Mouse (Mus musculus) intestine, embryonic 16.5 days (tissue): ENCODE results near the gene Srsf4. TPM values are rescaled to one million over a fixed set of nuclear protein-coding genes. Genes with fewer than 3 reads are reported as not detected.
A peak's percentile ranks its signal among the peaks of the same experiment; 100 is the strongest.

Experiments
- ATAC-seq: fragments of 200-750 bp; cut with Nextera tagmentation; 2 replicates; pipeline ENCODE4 v1.8.0; 2017; ENCODE audit warnings: moderate TSS enrichment, moderate library complexity
- H3K27ac ChIP-seq: fragments of 300-500 bp; sonication (generic); 2 replicates; pipeline ENCODE4 v1.5.1; 2014; ENCODE audit warnings: mild to moderate bottlenecking, low read length
- H3K27me3 ChIP-seq: fragments of 300-500 bp; sonication (generic); replicated peaks from 2 replicates; pipeline ENCODE4 v1.6.1; 2014; ENCODE audit warnings: low read length, control low read depth, mixed read lengths; ENCODE audit not compliant: control insufficient read depth, insufficient read depth
- H3K36me3 ChIP-seq: fragments of 300-500 bp; sonication (generic); 2 replicates; pipeline ENCODE4 v1.6.1; 2014; ENCODE audit warnings: low read length, control low read depth; ENCODE audit not compliant: control insufficient read depth, insufficient read depth
- H3K4me1 ChIP-seq: fragments of 300-500 bp; sonication (generic); 2 replicates; pipeline ENCODE4 v1.6.1; 2014; ENCODE audit warnings: low read length, control low read depth, mixed read lengths; ENCODE audit not compliant: control insufficient read depth, insufficient read depth
- H3K4me2 ChIP-seq: fragments of 300-500 bp; sonication (generic); 2 replicates; pipeline ENCODE4 v1.6.1; 2014; ENCODE audit warnings: low read depth, low read length, control low read depth
- H3K4me3 ChIP-seq: fragments of 300-500 bp; sonication (generic); 2 replicates; pipeline ENCODE4 v1.5.1; 2014; ENCODE audit warnings: mild to moderate bottlenecking, low read length
- H3K9ac ChIP-seq: fragments of 300-500 bp; sonication (generic); 2 replicates; pipeline ENCODE4 v1.6.1; 2014; ENCODE audit warnings: low read depth, low read length
- H3K9me3 ChIP-seq: fragments of 300-500 bp; sonication (generic); 2 replicates; pipeline ENCODE4 v1.6.1; 2016; ENCODE audit warnings: low read length, control low read depth; ENCODE audit not compliant: control insufficient read depth
- WGBS: fragments of 180-500 bp; shearing (Covaris S2); extraction: QIAGEN DNeasy Blood & Tissue Kit; methylation state at CpG from one replicate; pipeline ENCODE4 v1.1.7; 2014; 5-methylcytosine and 5-hydroxymethylcytosine counted together
- polyA plus RNA-seq: library from polyadenylated mRNA; unstranded; fragments of >200 nt; fragmentation: Nextera tagmentation; extraction: Ambion mirVana; gene quantifications from 2 replicates; pipeline ENCODE4 v1.2.1, GENCODE M21; 2015

Srsf4 gene
- polyA plus RNA-seq, 1 experiment from 2014 or later, result 75.2 TPM

DNA sequence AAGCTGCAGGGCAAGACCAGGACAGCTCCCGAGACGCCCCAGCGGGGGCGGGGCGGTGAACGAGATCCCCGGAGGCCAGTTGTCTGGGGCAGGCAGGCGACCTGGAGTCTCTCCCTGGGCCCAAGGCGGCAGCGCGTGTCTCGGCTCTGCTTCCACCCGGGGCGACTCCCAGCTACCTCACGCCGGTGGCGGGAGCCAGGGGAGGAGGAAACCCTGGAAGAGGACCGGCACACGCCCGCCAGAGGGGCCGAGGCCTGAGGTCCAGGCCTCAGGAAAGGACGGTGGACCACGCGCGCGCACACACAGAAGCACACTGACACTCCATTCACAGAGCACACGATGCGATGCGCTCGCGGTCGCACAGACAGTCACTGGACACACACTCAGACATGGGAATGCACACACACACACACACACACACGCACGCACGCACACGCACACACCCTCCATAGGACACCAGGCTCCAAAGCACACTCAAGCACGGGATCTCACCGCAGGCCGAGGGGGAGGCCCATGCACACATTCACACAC, 37.0 kb upstream of the Srsf4 start:
- peak overlapping the region; percentile 100 for H3K4me2 ChIP-seq
- H3K27ac ChIP-seq, result no peak overlapping the region
- peaks cover 12% of the 10 kb centered on the region; the same call in 1 of the 2 replicates for H3K27me3 ChIP-seq
- peak overlapping the region; percentile 76 for H3K9ac ChIP-seq
- H3K4me3 ChIP-seq, result peak overlapping the region; percentile 71
- WGBS, result 3% methylated on average over 39 of the region's 39 CpGs
- peaks cover 11% of the 10 kb centered on the region for H3K4me1 ChIP-seq
- H3K9me3 ChIP-seq, result no peaks in the 10 kb centered on the region
- H3K36me3 ChIP-seq, result no peaks in the 10 kb centered on the region
- peak; percentile 17; the same call in 1 of the 2 replicates for ATAC-seq

DNA sequence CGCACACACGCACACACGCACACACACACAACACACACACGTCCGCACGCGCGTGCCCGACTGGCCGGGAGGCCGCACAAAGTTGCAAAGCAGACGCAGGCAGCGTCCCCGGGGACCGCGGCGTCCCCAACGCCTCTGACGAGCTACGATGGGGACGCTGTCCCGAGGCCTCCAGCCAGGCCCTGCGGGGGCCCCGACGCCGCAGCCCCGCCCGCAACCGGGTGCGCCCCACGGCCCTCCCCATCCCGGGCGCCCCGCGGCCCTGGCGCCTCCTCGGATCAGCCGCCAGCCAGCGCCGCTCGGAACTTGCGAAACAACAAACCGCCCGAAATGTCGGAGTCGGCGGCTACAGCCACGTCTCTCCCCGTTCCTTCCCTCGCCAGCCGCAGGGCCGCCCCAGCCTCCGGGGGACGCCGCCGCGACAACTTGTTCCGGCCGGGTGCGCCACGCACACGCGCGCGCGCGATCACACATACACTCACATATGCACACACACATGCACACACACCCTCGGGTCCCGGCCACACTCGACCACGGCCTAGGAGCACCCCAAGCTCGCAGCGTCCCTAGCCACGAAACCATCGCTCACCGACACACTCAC, 36.4 kb upstream of the Srsf4 start:
- peak; percentile 21 for ATAC-seq
- WGBS, result under 1% methylated on average over 65 of the region's 76 CpGs
- Histone ChIP-seq H3K27ac (no peak overlapping the region), H3K4me1 (peaks cover 11% of the 10 kb centered on the region), H3K4me3 (peak overlapping the region; percentile 71), H3K9ac (peak overlapping the region; percentile 76), H3K4me2 (peak overlapping the region; percentile 100), H3K27me3 (peaks cover 12% of the 10 kb centered on the region; the same call in 1 of the 2 replicates), H3K36me3 (no peaks in the 10 kb centered on the region), H3K9me3 (no peaks in the 10 kb centered on the region)

DNA sequence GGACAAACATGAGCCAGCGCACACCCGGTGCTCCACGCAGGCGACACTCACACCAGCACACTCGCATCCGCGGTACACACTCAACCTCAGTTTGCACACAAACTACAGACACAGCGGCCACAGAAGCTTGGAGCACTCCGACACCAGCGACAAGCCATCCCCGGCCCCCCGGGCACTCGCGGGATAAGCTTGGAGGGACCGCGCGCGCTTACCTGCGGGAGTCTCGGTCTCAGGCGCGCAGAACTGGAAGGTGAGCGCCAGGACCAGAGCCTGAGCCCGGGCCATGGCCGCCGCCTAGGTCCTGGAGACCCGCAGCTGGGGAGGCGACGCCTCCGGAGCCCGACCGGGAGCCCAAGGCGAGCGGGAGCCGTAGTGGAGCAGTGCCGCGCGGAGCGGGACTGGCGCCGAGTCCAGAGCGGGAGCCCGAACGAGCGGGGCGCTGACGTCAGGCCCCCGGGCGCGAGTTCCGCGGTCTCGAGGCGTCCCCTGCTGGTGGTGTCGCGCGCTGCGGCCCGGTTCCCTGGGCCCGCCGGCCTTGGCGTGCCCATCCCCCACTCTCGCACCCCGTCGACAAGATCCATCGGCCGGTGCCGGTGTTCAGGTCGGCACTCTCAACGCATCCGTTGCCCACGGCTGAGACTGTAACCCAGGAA, 35.4 kb upstream of the Srsf4 start, which contains the start of gene Ptpru:
Gene Ptpru (minus strand): TSS at position 417 of the 653 bp plus-strand sequence.
- H3K9me3 ChIP-seq, result no peaks in the 10 kb centered on the region
- H3K27ac ChIP-seq, result no peak within 1 kb of the TSS
- WGBS, result under 1% methylated on average over 72 of the region's 72 CpGs
- no peaks in the 10 kb centered on the region for H3K36me3 ChIP-seq
- H3K4me1 ChIP-seq, result peaks cover 11% of the 10 kb centered on the region
- peaks cover 12% of the 10 kb centered on the region; the same call in 1 of the 2 replicates for H3K27me3 ChIP-seq
- peak within 1 kb of the TSS; percentile 71 for H3K4me3 ChIP-seq
- H3K4me2 ChIP-seq, result peak within 1 kb of the TSS; percentile 100
- H3K9ac ChIP-seq, result peak within 1 kb of the TSS; percentile 76
- peak; percentile 86 for ATAC-seq

DNA sequence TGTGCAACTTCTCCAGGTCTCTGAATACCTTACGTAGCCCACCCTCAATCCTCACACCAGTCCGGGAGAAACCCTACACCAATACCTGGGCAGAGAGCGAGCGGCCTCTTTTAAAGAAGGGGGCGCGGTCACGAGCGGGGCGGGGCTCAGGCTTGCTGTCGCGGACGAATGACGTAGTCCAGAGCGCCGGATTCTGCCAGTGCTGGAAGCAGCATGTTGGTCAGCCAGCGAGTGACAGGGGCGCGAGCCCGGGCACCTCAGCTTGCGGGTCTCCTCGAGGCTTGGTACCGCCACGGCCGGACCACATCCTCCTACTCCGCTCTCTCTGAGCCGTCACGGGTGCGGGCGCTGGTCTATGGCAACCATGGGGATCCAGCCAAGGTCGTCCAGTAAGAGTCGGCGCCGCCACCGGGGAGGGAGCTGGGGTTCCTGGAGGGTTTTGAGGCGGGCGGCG, 30.1 kb upstream of the Srsf4 start, which contains the start of gene Mecr:
Gene Mecr (plus strand): TSS at position 181 of the 454 bp plus-strand sequence.
- peak within 1 kb of the TSS; percentile 70 for H3K4me2 ChIP-seq
- peaks cover 20% of the 10 kb centered on the region for H3K4me1 ChIP-seq
- ATAC-seq, result peak; percentile 84
- H3K27me3 ChIP-seq, result no peaks in the 10 kb centered on the region; the same call in 1 of the 2 replicates
- H3K27ac ChIP-seq, result no peak within 1 kb of the TSS
- H3K36me3 ChIP-seq, result no peaks in the 10 kb centered on the region
- peak within 1 kb of the TSS; percentile 86 for H3K4me3 ChIP-seq
- H3K9me3 ChIP-seq, result no peaks in the 10 kb centered on the region
- under 1% methylated on average over 37 of the region's 37 CpGs for WGBS
- H3K9ac ChIP-seq, result peak within 1 kb of the TSS; percentile 82

DNA sequence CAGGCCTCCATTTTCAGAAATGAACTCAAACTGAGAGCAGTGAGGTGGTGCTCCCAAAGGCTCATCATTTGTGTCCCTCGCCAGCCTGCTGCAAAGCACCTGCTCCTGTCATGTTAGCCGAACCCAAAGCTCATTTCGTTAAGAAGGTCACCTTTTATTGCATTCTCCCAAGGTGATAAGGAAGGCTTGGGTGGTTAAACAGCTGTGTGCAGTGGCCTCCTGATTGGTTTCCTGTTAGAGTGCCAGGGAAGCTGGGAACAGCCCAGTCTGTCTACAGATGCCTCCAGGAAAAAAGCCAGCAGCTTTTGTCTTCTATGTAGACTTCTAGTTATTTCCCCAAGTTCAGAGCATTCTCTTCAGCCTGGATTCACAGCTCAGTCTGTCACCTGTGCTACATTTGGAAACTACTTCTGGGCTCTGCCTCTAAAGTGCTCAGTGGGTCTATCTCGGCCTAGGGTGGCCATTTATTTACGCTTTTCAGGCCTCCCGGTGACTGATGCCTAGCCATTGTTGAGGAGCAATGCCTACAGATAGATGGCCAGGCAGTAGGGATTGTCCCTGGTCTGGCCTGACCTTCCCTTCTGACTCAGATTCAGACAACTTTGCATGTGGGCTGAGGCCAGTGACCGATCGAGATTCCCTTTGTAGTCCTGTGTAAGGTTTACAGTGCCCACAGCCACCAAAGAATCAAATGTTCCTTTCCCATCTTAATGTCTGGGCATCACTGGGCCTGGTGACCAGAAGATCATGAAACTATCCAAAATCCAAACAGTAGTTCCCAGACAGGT, 27.2 kb upstream of the Srsf4 start:
- peaks cover 19% of the 10 kb centered on the region for H3K4me1 ChIP-seq
- H3K9ac ChIP-seq, result peak overlapping the region; percentile 42; the same call in 1 of the 2 replicates
- 73% methylated on average over 8 of the region's 8 CpGs for WGBS
- peak; percentile 81 for ATAC-seq
- no peaks in the 10 kb centered on the region for H3K36me3 ChIP-seq
- H3K27me3 ChIP-seq, result no peaks in the 10 kb centered on the region
- H3K4me3 ChIP-seq, result no peak overlapping the region
- H3K27ac ChIP-seq, result no peak overlapping the region
- no peak overlapping the region for H3K4me2 ChIP-seq
- no peaks in the 10 kb centered on the region for H3K9me3 ChIP-seq

DNA sequence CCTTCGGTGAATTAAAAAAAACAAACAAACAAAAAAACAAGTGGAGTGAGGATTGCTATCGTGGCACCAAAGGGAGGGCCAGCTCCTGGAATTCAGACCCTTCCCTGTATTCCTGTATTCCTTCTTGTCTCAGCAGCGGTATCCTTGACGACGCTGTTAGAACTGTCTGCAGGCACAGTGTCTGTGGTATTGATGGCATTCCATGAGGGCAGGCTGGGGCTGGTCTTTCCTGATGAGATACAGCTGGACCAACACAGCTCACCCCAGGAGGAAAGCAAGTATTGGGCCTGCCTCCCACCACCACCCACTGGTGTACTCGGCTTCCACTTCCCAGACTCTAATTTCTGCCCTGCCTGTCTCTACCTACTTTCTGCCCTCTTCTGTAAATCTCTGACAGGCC, 25.3 kb upstream of the Srsf4 start:
- Histone ChIP-seq H3K36me3 (no peaks in the 10 kb centered on the region), H3K4me2 (no peak overlapping the region), H3K27ac (no peak overlapping the region), H3K27me3 (no peaks in the 10 kb centered on the region), H3K9me3 (no peaks in the 10 kb centered on the region), H3K9ac (no peak overlapping the region), H3K4me1 (peaks cover 19% of the 10 kb centered on the region), H3K4me3 (no peak overlapping the region)
- ATAC-seq, result no peak
- WGBS, result 70% methylated on average over 6 of the region's 6 CpGs

DNA sequence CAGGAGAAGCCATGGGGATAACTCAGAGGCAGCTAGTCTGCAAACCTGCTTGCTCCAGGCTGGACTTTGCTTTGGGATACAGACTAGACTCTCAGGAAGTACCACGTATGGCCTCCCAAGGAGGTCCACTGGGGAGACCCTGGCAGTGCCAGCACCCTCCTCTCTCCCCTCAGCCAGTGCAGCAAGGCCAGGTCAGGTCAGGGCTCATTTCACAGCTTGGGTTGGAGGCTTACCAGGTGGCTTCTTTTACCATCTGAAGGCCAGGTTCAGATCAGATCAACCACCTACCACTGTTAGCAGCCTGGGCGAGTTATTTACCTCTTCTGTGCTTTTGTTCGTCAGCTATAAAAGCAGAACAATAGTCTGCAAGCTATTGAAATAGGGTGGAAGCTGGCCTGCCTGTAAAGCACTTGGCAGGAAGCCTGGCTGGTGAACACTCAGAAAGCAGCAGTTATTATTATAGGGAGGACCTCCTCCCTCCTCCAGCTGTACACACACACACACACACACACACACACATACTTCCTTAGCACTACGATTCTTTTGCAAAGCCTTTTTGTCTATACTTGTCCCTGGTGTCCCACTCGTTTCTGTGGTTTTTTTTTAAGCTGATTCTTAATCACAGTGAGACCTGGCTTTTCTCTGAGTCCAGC, 23.3 kb upstream of the Srsf4 start:
- no peak overlapping the region for H3K4me3 ChIP-seq

DNA sequence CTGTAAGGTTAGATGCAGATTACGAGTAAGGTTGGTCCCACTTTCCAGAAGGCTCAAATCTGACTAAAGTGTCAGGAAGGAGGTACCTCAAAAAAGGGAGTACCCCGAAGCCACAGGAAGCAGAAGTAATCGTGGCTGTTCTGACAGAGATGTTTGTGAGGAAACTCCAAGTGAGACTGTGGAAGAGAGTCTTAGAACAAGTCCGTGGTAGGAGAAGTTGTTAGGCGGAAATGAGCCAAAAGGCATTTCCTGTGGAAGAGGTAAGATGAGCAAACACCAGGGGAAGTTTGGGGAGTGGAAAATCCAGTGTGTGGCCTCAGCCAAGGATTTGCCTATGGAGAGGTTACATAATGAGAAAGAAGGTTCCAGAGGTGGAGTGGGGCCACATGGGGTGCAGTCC, 18.5 kb upstream of the Srsf4 start:
- no peak overlapping the region for H3K27ac ChIP-seq
- WGBS, result 79% methylated on average over 5 of the region's 5 CpGs
- H3K27me3 ChIP-seq, result no peaks in the 10 kb centered on the region
- H3K4me3 ChIP-seq, result no peak overlapping the region
- H3K4me1 ChIP-seq, result no peaks in the 10 kb centered on the region; the same call in 1 of the 2 replicates
- H3K4me2 ChIP-seq, result no peak overlapping the region
- H3K36me3 ChIP-seq, result no peaks in the 10 kb centered on the region
- H3K9ac ChIP-seq, result no peak overlapping the region
- H3K9me3 ChIP-seq, result no peaks in the 10 kb centered on the region
- no peak for ATAC-seq

More for the DNA sequence above, 23.3 kb upstream of the Srsf4 start:
- 38% methylated on average over 5 of the region's 5 CpGs for WGBS
- Histone ChIP-seq H3K36me3 (no peaks in the 10 kb centered on the region), H3K27me3 (no peaks in the 10 kb centered on the region), H3K4me1 (peaks cover 7% of the 10 kb centered on the region), H3K4me2 (no peak overlapping the region), H3K9ac (peak overlapping the region; percentile 24; the same call in 1 of the 2 replicates), H3K9me3 (no peaks in the 10 kb centered on the region), H3K27ac (peak overlapping the region; percentile 50)
- no peak; the same call in 1 of the 2 replicates for ATAC-seq
